Mouse (Mus musculus) neural tube, embryonic 15.5 days (tissue): ENCODE data around the gene Zfp768. TPM values are rescaled to one million over a fixed set of nuclear protein-coding genes. Genes with fewer than 3 reads are reported as not detected.

Experiments
- polyA plus RNA-seq: library from polyadenylated mRNA; unstranded; fragments of >200 nt; fragmentation: Nextera tagmentation; extraction: Ambion mirVana; gene quantifications from 2 replicates; pipeline ENCODE4 v1.2.1, GENCODE M21; 2015

The Zfp768 gene
- polyA plus RNA-seq, 1 experiment from 2014 or later: 17.8 TPM

Other genes with a start within 250 kb of the Zfp768 start
- gene Qprt, start 223.4 kb downstream of the Zfp768 start, polyA plus RNA-seq: 0.75 and 1.1 TPM in 2 replicates
- gene Spn, start 207.8 kb downstream of the Zfp768 start, polyA plus RNA-seq: 0.08 and 2.8 TPM in 2 replicates
- 64.2 and 65.8 TPM in 2 replicates for gene Cd2bp2, start 149.5 kb downstream of the Zfp768 start, polyA plus RNA-seq
- gene Tbc1d10b, start 137.1 kb downstream of the Zfp768 start, polyA plus RNA-seq: 30.0 and 35.6 TPM in 2 replicates
- 42.1 and 72.2 TPM in 2 replicates for gene Mylpf, start 136.7 kb downstream of the Zfp768 start, polyA plus RNA-seq
- 47.5 and 48.8 TPM in 2 replicates for gene Zfp553, start 112.5 kb downstream of the Zfp768 start, polyA plus RNA-seq
- gene Sept1, start 112.5 kb downstream of the Zfp768 start, polyA plus RNA-seq: 15.8 and 40.6 TPM in 2 replicates
- 72.3 and 83.5 TPM in 2 replicates for gene Zfp771, start 101.3 kb downstream of the Zfp768 start, polyA plus RNA-seq
- 128 and 136 TPM in 2 replicates for gene Dctpp1, start 84.9 kb downstream of the Zfp768 start, polyA plus RNA-seq
- gene Sephs2, start 71.5 kb downstream of the Zfp768 start, polyA plus RNA-seq: 67.5 and 73.1 TPM in 2 replicates
- gene Itgal, start 49.3 kb downstream of the Zfp768 start, polyA plus RNA-seq: 0.18 and 5.4 TPM in 2 replicates
- gene Zfp747, start 30.5 kb upstream of the Zfp768 start, polyA plus RNA-seq: 8.1 and 8.5 TPM in 2 replicates
- 4.4 and 4.8 TPM in 2 replicates for gene 9130019O22Rik, start 41.6 kb upstream of the Zfp768 start, polyA plus RNA-seq
- 5.0 and 5.2 TPM in 2 replicates for gene E430018J23Rik, start 48.0 kb upstream of the Zfp768 start, polyA plus RNA-seq
- 4.2 and 6.3 TPM in 2 replicates for gene Zfp764, start 61.2 kb upstream of the Zfp768 start, polyA plus RNA-seq
- 29.2 and 30.6 TPM in 2 replicates for gene Zfp688, start 76.5 kb upstream of the Zfp768 start, polyA plus RNA-seq
- 13.4 TPM in 2 replicates for gene Zfp689, start 103.6 kb upstream of the Zfp768 start, polyA plus RNA-seq
- gene Prr14, start 114.0 kb upstream of the Zfp768 start, polyA plus RNA-seq: 35.9 and 37.5 TPM in 2 replicates
- gene Fbrs, start 133.6 kb upstream of the Zfp768 start, polyA plus RNA-seq: 10.7 and 12.2 TPM in 2 replicates
- gene Srcap, start 166.4 kb upstream of the Zfp768 start, polyA plus RNA-seq: 46.7 and 48.3 TPM in 2 replicates
- 13.3 and 14.7 TPM in 2 replicates for gene Gm42715, start 174.0 kb upstream of the Zfp768 start, polyA plus RNA-seq
- 6.9 and 7.3 TPM in 2 replicates for gene Tmem265, start 215.8 kb upstream of the Zfp768 start, polyA plus RNA-seq
- 57.4 and 60.6 TPM in 2 replicates for gene Phkg2, start 227.8 kb upstream of the Zfp768 start, polyA plus RNA-seq
- gene Ccdc189, start 243.0 kb upstream of the Zfp768 start, polyA plus RNA-seq: 7.1 and 7.4 TPM in 2 replicates
- gene Rnf40, start 243.2 kb upstream of the Zfp768 start, polyA plus RNA-seq: 37.9 and 38.5 TPM in 2 replicates